Mouse (Mus musculus): Measurements from ENCODE around the gene Trim9. TPM values are rescaled to one million over a fixed set of nuclear protein-coding genes. Genes with fewer than 3 reads are reported as not detected.
A peak's percentile ranks its signal among the peaks of the same experiment; 100 is the strongest.

The Trim9 gene
- total RNA-seq, 2 experiments from 2014 or later = 336 to 347 TPM

GRCm38 (mm10) chr12:70277071-70277939 is 70.1 kb downstream of the Trim9 start:
- DNase-seq (ENCODE audit: extremely low spot score in 1 of 2, low spot score in 2 of 2) = no peak
- intact Hi-C loops (cut with DNase I) = no loop called here

- no peak for DNase-seq (ENCODE audit: extremely low spot score in 1 of 2, low spot score in 2 of 2)
- intact Hi-C loops (cut with DNase I) = no loop called here
These were observed 77.7 kb downstream of the Trim9 start for GRCm38 (mm10) chr12:70269724-70270123.

- intact Hi-C loops (cut with DNase I) = no loop called here
- no peak for DNase-seq (ENCODE audit: extremely low spot score in 1 of 2, low spot score in 2 of 2)
These were observed 80.1 kb downstream of the Trim9 start for GRCm38 (mm10) chr12:70267314-70267713.

- intact Hi-C loops (cut with DNase I) = no loop called here
- no peak for DNase-seq (ENCODE audit: extremely low spot score in 1 of 2, low spot score in 2 of 2)
These were observed 80.9 kb downstream of the Trim9 start for GRCm38 (mm10) chr12:70266494-70266931.

GRCm38 (mm10) chr12:70263721-70264120 is 83.7 kb downstream of the Trim9 start:
- DNase-seq (ENCODE audit: extremely low spot score in 1 of 2, low spot score in 2 of 2) = no peak
- intact Hi-C loops (cut with DNase I) = no loop called here

GRCm38 (mm10) chr12:70262271-70262953 is 85.0 kb downstream of the Trim9 start:
- DNase-seq (ENCODE audit: extremely low spot score in 1 of 2, low spot score in 2 of 2) = peak in 1 of 2 experiments; percentile 40
- intact Hi-C loops (cut with DNase I) = no loop called here

- DNase-seq (ENCODE audit: extremely low spot score in 1 of 2, low spot score in 2 of 2) = no peak
- intact Hi-C loops (cut with DNase I) = no loop called here
These were observed 96.1 kb downstream of the Trim9 start for GRCm38 (mm10) chr12:70251210-70251884.

- DNase-seq (ENCODE audit: extremely low spot score in 1 of 2, low spot score in 2 of 2) = no peak
- intact Hi-C loops (cut with DNase I) = no loop called here
These were observed 97.7 kb downstream of the Trim9 start for GRCm38 (mm10) chr12:70249616-70250157.

GRCm38 (mm10) chr12:70247683-70248474 is 99.5 kb downstream of the Trim9 start:
- no peak for DNase-seq (ENCODE audit: extremely low spot score in 1 of 2, low spot score in 2 of 2)
- intact Hi-C loops (cut with DNase I) = no loop called here

GRCm38 (mm10) chr12:70242550-70242949 is 104.9 kb downstream of the Trim9 start:
- DNase-seq (ENCODE audit: extremely low spot score in 1 of 2, low spot score in 2 of 2) = peak in 1 of 2 experiments; percentile 29
- intact Hi-C loops (cut with DNase I) = no loop called here

GRCm38 (mm10) chr12:70239741-70240140 is 107.7 kb downstream of the Trim9 start:
- intact Hi-C loops (cut with DNase I) = no loop called here
- no peak for DNase-seq (ENCODE audit: extremely low spot score in 1 of 2, low spot score in 2 of 2)

- intact Hi-C loops (cut with DNase I) = no loop called here
- no peak for DNase-seq (ENCODE audit: extremely low spot score in 1 of 2, low spot score in 2 of 2)
These were observed 108.8 kb downstream of the Trim9 start for GRCm38 (mm10) chr12:70238604-70239003.

- DNase-seq (ENCODE audit: extremely low spot score in 1 of 2, low spot score in 2 of 2) = peak; percentile 62 to 75
- intact Hi-C loops (cut with DNase I) = loop anchor here (2.0 kb wide), 1 partner anchor 196 kb away; no protein-coding TSS in a partner anchor
These were observed 112.4 kb downstream of the Trim9 start for GRCm38 (mm10) chr12:70234938-70235484.

- intact Hi-C loops (cut with DNase I) = loop anchor here (2.0 kb wide), 1 partner anchor 196 kb away; no protein-coding TSS in a partner anchor
These were observed 113.0 kb downstream of the Trim9 start for GRCm38 (mm10) chr12:70234411-70234810.

GRCm38 (mm10) chr12:70233637-70234315 is 113.6 kb downstream of the Trim9 start:
- DNase-seq (ENCODE audit: extremely low spot score in 1 of 2, low spot score in 2 of 2) = no peak
- intact Hi-C loops (cut with DNase I) = loop anchor here (2.0 kb wide), 1 partner anchor 197 kb away; no protein-coding TSS in a partner anchor

More at GRCm38 (mm10) chr12:70234411-70234810, 113.0 kb downstream of the Trim9 start:
- peak in 1 of 2 experiments; percentile 59 for DNase-seq (ENCODE audit: extremely low spot score in 1 of 2, low spot score in 2 of 2)

- intact Hi-C loops (cut with DNase I) = no loop called here
- no peak for DNase-seq (ENCODE audit: extremely low spot score in 1 of 2, low spot score in 2 of 2)
These were observed 115.3 kb downstream of the Trim9 start for GRCm38 (mm10) chr12:70232020-70232544.

GRCm38 (mm10) chr12:70231294-70231693 is 116.1 kb downstream of the Trim9 start, which contains the start of gene Pygl:
Pygl (minus strand) TSS chr12:70231488.
- intact Hi-C loops (cut with DNase I) = no loop called here

More at GRCm38 (mm10) chr12:70231294-70231693, 116.1 kb downstream of the Trim9 start, which contains the start of gene Pygl:
- DNase-seq (ENCODE audit: extremely low spot score in 1 of 2, low spot score in 2 of 2) = no peak
